Mouse (Mus musculus): ENCODE results near the gene Slc2a5.
A peak's percentile ranks its signal among the peaks of the same experiment; 100 is the strongest.

DNA sequence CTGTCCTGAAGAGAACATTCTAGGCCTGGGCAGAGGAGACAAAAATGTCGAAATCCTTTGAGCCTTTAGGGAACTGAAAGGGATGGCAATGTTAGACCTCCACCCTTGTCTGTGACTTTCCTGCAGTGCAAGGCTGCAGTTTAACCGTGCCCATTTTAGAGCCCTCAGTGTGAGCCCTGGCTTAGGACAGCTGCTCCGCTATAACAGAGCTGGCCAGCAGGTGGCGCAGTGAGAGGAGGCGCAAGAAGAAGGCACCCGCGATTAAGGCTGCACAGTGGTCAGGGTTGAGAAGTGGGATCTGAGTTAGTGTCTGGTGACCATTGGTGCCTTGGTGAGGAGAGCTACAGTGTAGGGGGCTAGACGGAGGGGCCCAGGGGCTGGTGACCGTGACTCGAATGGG is 17.6 kb downstream of the Slc2a5 start:
- TF ChIP-seq CTCF (conservative IDR thresholded peaks at IDR 0.05; ENCODE audit: low read length) (peak; percentile 96), POU5F1 (IDR thresholded peaks at IDR 0.05; ENCODE audit: borderline replicate concordance, low read length) (no peak)
